Mouse (Mus musculus): Measurements from ENCODE around the gene Tob1. TPM values are rescaled to one million over a fixed set of nuclear protein-coding genes. Genes with fewer than 3 reads are reported as not detected.

Tob1 gene
- polyA plus RNA-seq, 1 experiment from 2014 or later, result 36.6 TPM

- no peaks in the 10 kb centered on the region for H3K9me3 ChIP-seq (ENCODE audit: control insufficient read depth, low read length)
- H3K27ac ChIP-seq (ENCODE audit: low read depth, low read length), result peak overlapping the region; percentile 39; the same call in 1 of the 2 replicates
- H3K9ac ChIP-seq (ENCODE audit: low read depth, low read length), result peak overlapping the region; percentile 51; the same call in 1 of the 2 replicates
- peak overlapping the region; percentile 28 for H3K4me3 ChIP-seq (ENCODE audit: low read length)
- no peaks in the 10 kb centered on the region for H3K36me3 ChIP-seq (ENCODE audit: control insufficient read depth, insufficient read depth, low read length)
- ATAC-seq (ENCODE audit: low FRiP score, low TSS enrichment), result peak; percentile 13; the same call in 1 of the 2 replicates
- H3K27me3 ChIP-seq (ENCODE audit: control insufficient read depth, insufficient read depth, low read length), result no peaks in the 10 kb centered on the region
- 19% methylated on average over 15 of the region's 15 CpGs for WGBS
- peak overlapping the region; percentile 68 for H3K4me2 ChIP-seq (replicated peaks; ENCODE audit: low read depth, low read length)
- H3K4me1 ChIP-seq (ENCODE audit: control insufficient read depth, insufficient read depth, low read length), result peaks cover 39% of the 10 kb centered on the region
Observed at GRCm38 (mm10) chr11:94243422-94244180, 32.3 kb downstream of the Tob1 start.

GRCm38 (mm10) chr11:94244385-94244784 lies 33.1 kb downstream of the Tob1 start:
- H3K9me3 ChIP-seq (ENCODE audit: control insufficient read depth, low read length), result no peaks in the 10 kb centered on the region
- no peak overlapping the region for H3K9ac ChIP-seq (ENCODE audit: low read depth, low read length)
- H3K4me1 ChIP-seq (ENCODE audit: control insufficient read depth, insufficient read depth, low read length), result peaks cover 39% of the 10 kb centered on the region
- no peak overlapping the region for H3K27ac ChIP-seq (ENCODE audit: low read depth, low read length)
- no peaks in the 10 kb centered on the region for H3K36me3 ChIP-seq (ENCODE audit: control insufficient read depth, insufficient read depth, low read length)
- H3K27me3 ChIP-seq (ENCODE audit: control insufficient read depth, insufficient read depth, low read length), result no peaks in the 10 kb centered on the region
- 68% methylated on average over 9 of the region's 9 CpGs for WGBS
- H3K4me3 ChIP-seq (ENCODE audit: low read length), result no peak overlapping the region
- no peak for ATAC-seq (ENCODE audit: low FRiP score, low TSS enrichment)
- H3K4me2 ChIP-seq (replicated peaks; ENCODE audit: low read depth, low read length), result no peak overlapping the region

GRCm38 (mm10) chr11:94245955-94246788 lies 34.9 kb downstream of the Tob1 start, which contains the start of gene Wfikkn2:
Gene Wfikkn2 (minus strand): TSS chr11:94246005.
- WGBS, result 32% methylated on average over 17 of the region's 17 CpGs
- Histone ChIP-seq H3K9me3 (ENCODE audit: control insufficient read depth, low read length) (no peaks in the 10 kb centered on the region), H3K36me3 (ENCODE audit: control insufficient read depth, insufficient read depth, low read length) (no peaks in the 10 kb centered on the region), H3K27me3 (ENCODE audit: control insufficient read depth, insufficient read depth, low read length) (no peaks in the 10 kb centered on the region), H3K4me2 (replicated peaks; ENCODE audit: low read depth, low read length) (no peak within 1 kb of the TSS), H3K4me3 (ENCODE audit: low read length) (no peak within 1 kb of the TSS), H3K27ac (ENCODE audit: low read depth, low read length) (peak within 1 kb of the TSS; percentile 69; the same call in 1 of the 2 replicates), H3K9ac (ENCODE audit: low read depth, low read length) (0 out of 2 replicates have a peak within 1 kb of the TSS, but pooled peaks have one; percentile 7), H3K4me1 (ENCODE audit: control insufficient read depth, insufficient read depth, low read length) (peaks cover 39% of the 10 kb centered on the region)
- peak; percentile 84 for ATAC-seq (ENCODE audit: low FRiP score, low TSS enrichment)

GRCm38 (mm10) chr11:94246789-94247061 lies 35.5 kb downstream of the Tob1 start:
- Histone ChIP-seq H3K4me1 (ENCODE audit: control insufficient read depth, insufficient read depth, low read length) (peaks cover 39% of the 10 kb centered on the region), H3K36me3 (ENCODE audit: control insufficient read depth, insufficient read depth, low read length) (no peaks in the 10 kb centered on the region), H3K27me3 (ENCODE audit: control insufficient read depth, insufficient read depth, low read length) (no peaks in the 10 kb centered on the region), H3K27ac (ENCODE audit: low read depth, low read length) (peak overlapping the region; percentile 69; the same call in 1 of the 2 replicates), H3K9me3 (ENCODE audit: control insufficient read depth, low read length) (no peaks in the 10 kb centered on the region), H3K4me2 (replicated peaks; ENCODE audit: low read depth, low read length) (no peak overlapping the region), H3K9ac (ENCODE audit: low read depth, low read length) (0 out of 2 replicates have a peak overlapping the region, but pooled peaks have one; percentile 4), H3K4me3 (ENCODE audit: low read length) (no peak overlapping the region)
- no peak for ATAC-seq (ENCODE audit: low FRiP score, low TSS enrichment)
- 35% methylated on average over 8 of the region's 8 CpGs for WGBS

GRCm38 (mm10) chr11:94253156-94253555 lies 41.9 kb downstream of the Tob1 start:
- no peak overlapping the region for H3K4me3 ChIP-seq (ENCODE audit: low read length)
- H3K27ac ChIP-seq (ENCODE audit: low read depth, low read length), result no peak overlapping the region
- no peaks in the 10 kb centered on the region for H3K36me3 ChIP-seq (ENCODE audit: control insufficient read depth, insufficient read depth, low read length)
- H3K27me3 ChIP-seq (ENCODE audit: control insufficient read depth, insufficient read depth, low read length), result no peaks in the 10 kb centered on the region; the same call in 1 of the 2 replicates
- H3K4me1 ChIP-seq (ENCODE audit: control insufficient read depth, insufficient read depth, low read length), result no peaks in the 10 kb centered on the region
- H3K9ac ChIP-seq (ENCODE audit: low read depth, low read length), result no peak overlapping the region
- WGBS, result 63% methylated on average over 9 of the region's 9 CpGs
- no peak overlapping the region for H3K4me2 ChIP-seq (replicated peaks; ENCODE audit: low read depth, low read length)
- no peak for ATAC-seq (ENCODE audit: low FRiP score, low TSS enrichment)
- no peaks in the 10 kb centered on the region for H3K9me3 ChIP-seq (ENCODE audit: control insufficient read depth, low read length)

- H3K9ac ChIP-seq (ENCODE audit: low read depth, low read length), result no peak overlapping the region
- no peak overlapping the region for H3K4me3 ChIP-seq (ENCODE audit: low read length)
- no peak overlapping the region for H3K4me2 ChIP-seq (replicated peaks; ENCODE audit: low read depth, low read length)
- no peaks in the 10 kb centered on the region for H3K36me3 ChIP-seq (ENCODE audit: control insufficient read depth, insufficient read depth, low read length)
- no peaks in the 10 kb centered on the region for H3K4me1 ChIP-seq (ENCODE audit: control insufficient read depth, insufficient read depth, low read length)
- no peaks in the 10 kb centered on the region for H3K9me3 ChIP-seq (ENCODE audit: control insufficient read depth, low read length)
- no peak overlapping the region for H3K27ac ChIP-seq (ENCODE audit: low read depth, low read length)
- 87% methylated on average over 10 of the region's 10 CpGs for WGBS
- no peak for ATAC-seq (ENCODE audit: low FRiP score, low TSS enrichment)
- H3K27me3 ChIP-seq (ENCODE audit: control insufficient read depth, insufficient read depth, low read length), result no peaks in the 10 kb centered on the region; the same call in 1 of the 2 replicates
Observed at GRCm38 (mm10) chr11:94253691-94254090, 42.4 kb downstream of the Tob1 start.

- no peak for ATAC-seq (ENCODE audit: low FRiP score, low TSS enrichment)
- Histone ChIP-seq H3K4me3 (ENCODE audit: low read length) (no peak overlapping the region), H3K4me1 (ENCODE audit: control insufficient read depth, insufficient read depth, low read length) (no peaks in the 10 kb centered on the region), H3K9ac (ENCODE audit: low read depth, low read length) (no peak overlapping the region), H3K27ac (ENCODE audit: low read depth, low read length) (no peak overlapping the region), H3K4me2 (replicated peaks; ENCODE audit: low read depth, low read length) (no peak overlapping the region), H3K36me3 (ENCODE audit: control insufficient read depth, insufficient read depth, low read length) (no peaks in the 10 kb centered on the region), H3K9me3 (ENCODE audit: control insufficient read depth, low read length) (no peaks in the 10 kb centered on the region), H3K27me3 (ENCODE audit: control insufficient read depth, insufficient read depth, low read length) (no peaks in the 10 kb centered on the region; the same call in 1 of the 2 replicates)
- WGBS, result 72% methylated on average over 5 of the region's 5 CpGs
Observed at GRCm38 (mm10) chr11:94255733-94256132, 44.5 kb downstream of the Tob1 start.

- Histone ChIP-seq H3K9ac (ENCODE audit: low read depth, low read length) (no peak overlapping the region), H3K36me3 (ENCODE audit: control insufficient read depth, insufficient read depth, low read length) (no peaks in the 10 kb centered on the region), H3K27ac (ENCODE audit: low read depth, low read length) (no peak overlapping the region), H3K4me2 (replicated peaks; ENCODE audit: low read depth, low read length) (no peak overlapping the region), H3K4me1 (ENCODE audit: control insufficient read depth, insufficient read depth, low read length) (no peaks in the 10 kb centered on the region), H3K27me3 (ENCODE audit: control insufficient read depth, insufficient read depth, low read length) (no peaks in the 10 kb centered on the region; the same call in 1 of the 2 replicates), H3K4me3 (ENCODE audit: low read length) (no peak overlapping the region), H3K9me3 (ENCODE audit: control insufficient read depth, low read length) (no peaks in the 10 kb centered on the region)
- ATAC-seq (ENCODE audit: low FRiP score, low TSS enrichment), result no peak
- WGBS, result 61% methylated on average over 14 of the region's 14 CpGs
Observed at GRCm38 (mm10) chr11:94257987-94258386, 46.7 kb downstream of the Tob1 start.

GRCm38 (mm10) chr11:94259814-94260213 lies 48.6 kb downstream of the Tob1 start:
- 84% methylated on average over 4 of the region's 4 CpGs for WGBS
- no peak overlapping the region for H3K27ac ChIP-seq (ENCODE audit: low read depth, low read length)
- H3K27me3 ChIP-seq (ENCODE audit: control insufficient read depth, insufficient read depth, low read length), result no peaks in the 10 kb centered on the region; the same call in 1 of the 2 replicates
- no peak for ATAC-seq (ENCODE audit: low FRiP score, low TSS enrichment)
- H3K9ac ChIP-seq (ENCODE audit: low read depth, low read length), result no peak overlapping the region
- no peaks in the 10 kb centered on the region for H3K4me1 ChIP-seq (ENCODE audit: control insufficient read depth, insufficient read depth, low read length)
- H3K4me3 ChIP-seq (ENCODE audit: low read length), result no peak overlapping the region
- H3K9me3 ChIP-seq (ENCODE audit: control insufficient read depth, low read length), result no peaks in the 10 kb centered on the region
- no peaks in the 10 kb centered on the region for H3K36me3 ChIP-seq (ENCODE audit: control insufficient read depth, insufficient read depth, low read length)
- H3K4me2 ChIP-seq (replicated peaks; ENCODE audit: low read depth, low read length), result no peak overlapping the region

All from kidney, embryonic 14.5 days (tissue).